Mouse (Mus musculus): ENCODE measurements around the gene Btd. TPM values are rescaled to one million over a fixed set of nuclear protein-coding genes. Genes with fewer than 3 reads are reported as not detected.

The Btd gene
- total RNA-seq, 2 experiments from 2014 or later: 7.0 to 7.4 TPM

DNA sequence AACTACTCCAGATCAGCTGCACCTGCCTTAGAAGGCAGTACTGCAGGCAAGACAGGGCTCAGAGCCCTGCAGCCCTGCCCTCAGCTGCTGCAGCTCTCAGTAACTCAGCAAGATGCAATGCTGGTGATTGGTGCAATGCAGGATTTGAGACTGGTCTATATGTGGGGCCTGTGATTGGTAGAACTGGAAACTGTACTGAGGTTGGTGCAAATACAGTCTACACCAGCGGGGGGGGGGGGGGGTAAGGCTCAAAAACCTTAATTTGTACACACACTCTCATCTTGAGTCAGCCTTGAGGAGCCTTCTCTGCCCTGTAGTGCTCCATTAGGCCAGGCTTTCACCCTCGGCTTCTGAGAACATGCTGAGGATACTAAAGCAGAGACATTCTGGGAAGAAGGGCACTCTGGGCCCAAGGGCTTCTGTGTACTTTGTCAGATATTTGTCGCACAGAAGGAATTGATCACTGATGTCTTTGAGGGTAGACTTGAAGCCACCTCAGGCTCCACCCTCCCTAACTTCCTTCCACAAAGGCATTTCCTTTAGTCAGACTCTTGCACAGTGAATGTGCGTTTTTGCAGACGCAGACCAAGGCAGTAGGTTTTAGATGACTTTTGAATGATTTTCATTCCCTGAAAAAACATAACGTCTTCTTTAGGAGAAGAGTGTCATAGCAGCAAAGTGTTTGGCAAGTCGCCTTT, 43.7 kb downstream of the Btd start:
- intact Hi-C loops (cut with DNase I; ENCODE audit: low total_unique reads): no loop called here
- no peak for DNase-seq

GRCm38 (mm10) chr14:31685680-31686079, 44.9 kb downstream of the Btd start:
- intact Hi-C loops (cut with DNase I; ENCODE audit: low total_unique reads): no loop called here
- DNase-seq: no peak

GRCm38 (mm10) chr14:31686231-31686630, 45.4 kb downstream of the Btd start:
- intact Hi-C loops (cut with DNase I; ENCODE audit: low total_unique reads): no loop called here
- DNase-seq: no peak

DNA sequence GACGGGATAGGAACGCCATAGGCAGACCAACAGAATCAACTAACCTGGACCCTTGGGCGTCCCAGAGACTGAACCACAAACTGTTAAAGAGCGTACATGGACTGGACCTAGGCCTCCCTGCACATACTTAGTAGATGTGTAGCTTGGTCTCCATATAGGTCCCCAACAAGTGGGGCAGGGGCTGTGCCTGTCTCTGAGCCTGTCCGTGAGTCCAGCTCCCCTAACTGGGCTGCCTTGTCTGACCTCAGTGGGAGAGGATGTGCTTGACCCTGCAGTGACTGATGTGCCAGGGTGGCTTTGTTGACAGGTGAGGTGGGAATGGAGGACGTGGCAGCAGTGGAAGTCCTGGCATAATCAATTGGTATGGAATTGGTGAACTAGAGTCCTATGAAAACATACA, 51.7 kb downstream of the Btd start:
- DNase-seq: no peak
- intact Hi-C loops (cut with DNase I; ENCODE audit: low total_unique reads): no loop called here

- intact Hi-C loops (cut with DNase I; ENCODE audit: low total_unique reads): no loop called here
- no peak for DNase-seq
These were observed 55.6 kb downstream of the Btd start for GRCm38 (mm10) chr14:31696206-31696984.

DNA sequence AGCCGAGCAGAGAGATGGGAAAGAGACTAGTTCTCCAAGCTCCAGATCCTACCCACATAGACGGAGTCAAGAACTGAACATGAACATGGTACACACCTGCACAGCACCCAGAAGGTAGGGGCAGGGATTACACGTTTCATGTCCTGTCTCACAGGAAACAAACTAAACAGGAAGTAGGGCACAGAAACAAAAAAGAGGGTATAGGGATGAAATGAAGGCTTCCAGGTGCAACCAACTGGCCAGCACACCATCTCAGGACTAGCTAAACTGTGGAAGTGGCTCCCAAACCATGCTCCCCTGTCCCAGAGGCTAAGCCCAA, 56.1 kb downstream of the Btd start:
- DNase-seq: no peak
- intact Hi-C loops (cut with DNase I; ENCODE audit: low total_unique reads): no loop called here

DNA sequence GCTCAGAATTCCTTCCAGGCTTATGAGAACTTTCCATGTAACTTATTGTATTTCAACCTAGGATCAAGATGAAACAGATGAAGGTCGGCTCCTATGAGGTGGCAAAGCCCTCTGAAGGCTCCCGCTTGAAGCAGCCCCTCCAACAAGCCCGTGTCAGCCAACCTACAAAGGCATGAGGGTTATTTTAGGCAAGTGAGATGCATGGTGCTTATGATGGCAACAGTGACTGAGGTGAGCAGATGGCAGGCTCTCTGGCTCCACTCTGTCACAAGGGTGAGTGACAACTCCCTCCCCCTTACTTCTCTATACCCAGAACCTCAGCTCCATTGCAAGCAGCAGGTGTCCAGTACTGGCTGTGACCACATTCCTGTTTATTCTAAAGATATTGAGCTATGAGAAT, 56.5 kb downstream of the Btd start:
- no peak for DNase-seq
- intact Hi-C loops (cut with DNase I; ENCODE audit: low total_unique reads): no loop called here

DNA sequence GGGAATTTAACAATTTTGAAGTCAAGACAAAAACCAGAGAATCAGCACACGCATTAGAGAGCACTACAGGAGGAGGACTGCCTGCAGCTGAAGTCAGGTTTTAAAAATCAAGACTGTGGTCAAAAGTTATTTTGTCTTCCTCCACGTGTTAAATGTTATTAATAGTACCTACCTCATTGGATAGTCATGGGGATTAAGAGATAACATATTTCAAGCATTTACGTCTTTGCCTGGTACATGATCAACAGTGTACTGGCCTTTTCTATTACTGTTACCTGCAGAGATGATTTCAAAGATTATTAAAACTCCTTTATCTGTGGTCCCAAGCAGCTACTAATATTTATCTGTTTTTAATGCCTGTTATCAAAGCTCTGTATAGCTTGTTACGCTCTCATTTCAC, 56.9 kb downstream of the Btd start:
- intact Hi-C loops (cut with DNase I; ENCODE audit: low total_unique reads): no loop called here
- no peak for DNase-seq

- DNase-seq: no peak
- intact Hi-C loops (cut with DNase I; ENCODE audit: low total_unique reads): no loop called here
These were observed 59.5 kb downstream of the Btd start for GRCm38 (mm10) chr14:31700376-31700775.

- intact Hi-C loops (cut with DNase I; ENCODE audit: low total_unique reads): no loop called here
- no peak for DNase-seq
These were observed 68.5 kb downstream of the Btd start for GRCm38 (mm10) chr14:31709343-31709742.

GRCm38 (mm10) chr14:31715669-31716068, 74.8 kb downstream of the Btd start:
- no peak for DNase-seq
- intact Hi-C loops (cut with DNase I; ENCODE audit: low total_unique reads): no loop called here

DNA sequence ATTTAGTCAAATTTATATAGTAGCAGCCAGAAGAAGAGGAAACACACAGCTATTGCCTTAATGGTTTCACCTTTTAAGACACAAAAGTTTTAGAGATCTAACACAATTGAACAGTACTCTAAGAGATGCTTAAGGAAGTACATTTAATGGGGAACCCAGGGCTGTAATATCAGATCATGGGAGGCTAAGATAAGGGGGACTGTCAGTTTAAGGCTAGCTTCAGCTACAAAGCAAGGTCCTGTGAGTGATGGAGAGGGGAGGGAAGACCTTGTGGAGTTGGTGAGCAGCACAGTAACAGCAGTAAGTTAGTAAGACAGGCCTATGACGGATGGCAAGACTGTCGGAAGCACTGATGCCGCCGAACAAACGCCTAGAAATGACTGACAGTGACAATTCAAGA, 76.5 kb downstream of the Btd start:
- no peak for DNase-seq
- intact Hi-C loops (cut with DNase I; ENCODE audit: low total_unique reads): no loop called here

Other genes with a start within 250 kb of the Btd start
- 10 to 100 TPM; 50.8 to 56.6 TPM for gene Sh3bp5, start 204.9 kb upstream of the Btd start, total RNA-seq (2021)
- 10 to 100 TPM; 11.1 to 14.8 TPM for gene Eaf1, start 146.6 kb upstream of the Btd start, total RNA-seq (2021)
- gene Mettl6, start 146.0 kb upstream of the Btd start, total RNA-seq (2021): 10 to 100 TPM in 1 of 2 experiments, 1 to 10 TPM in 1; 9.5 to 10.6 TPM
- gene Colq, start 49.7 kb upstream of the Btd start, total RNA-seq (2021): 1 to 10 TPM; 8.3 to 9.4 TPM
- gene Gm49387, start 150 bp upstream of the Btd start, total RNA-seq (2021): not detected
- gene Hacl1, start 258 bp downstream of the Btd start, total RNA-seq (2021): 1 to 10 TPM; 7.3 to 8.1 TPM
- gene Ankrd28, start 189.6 kb downstream of the Btd start, total RNA-seq (2021): 10 to 100 TPM; 35.8 to 38.4 TPM

All from gastrocnemius, postnatal 14 days (tissue).